Mouse (Mus musculus) liver, embryonic 13.5 days (tissue): Measurements from ENCODE around the gene Poln. TPM values are rescaled to one million over a fixed set of nuclear protein-coding genes. Genes with fewer than 3 reads are reported as not detected.

Experiments used
- ATAC-seq: fragments of 200-750 bp; cut with Nextera tagmentation; 2 replicates; pipeline ENCODE4 v1.8.0; 2017; ENCODE audit warnings: low read depth, mild to moderate bottlenecking, moderate number of reproducible peaks, moderate library complexity
- DNase-seq: peaks from one replicate; pipeline ENCODE4 v3.0.0; 2022
- H3K27ac ChIP-seq: fragments of 300-500 bp; sonication (generic); 2 replicates; pipeline ENCODE4 v1.5.1; 2015; ENCODE audit warnings: moderate library complexity, mild to moderate bottlenecking, inconsistent platforms
- H3K27me3 ChIP-seq: fragments of 300-500 bp; sonication (generic); 2 replicates; pipeline ENCODE4 v1.6.1; 2015; ENCODE audit warnings: mild to moderate bottlenecking, inconsistent platforms
- H3K36me3 ChIP-seq: fragments of 300-500 bp; sonication (generic); 2 replicates; pipeline ENCODE4 v1.6.1; 2015; ENCODE audit warnings: mild to moderate bottlenecking, inconsistent platforms
- H3K4me1 ChIP-seq: fragments of 300-500 bp; sonication (generic); replicated peaks from 2 replicates; pipeline ENCODE4 v1.6.1; 2015; ENCODE audit warnings: inconsistent platforms
- H3K4me2 ChIP-seq: fragments of 300-500 bp; sonication (generic); 2 replicates; pipeline ENCODE4 v1.6.1; 2015; ENCODE audit warnings: inconsistent platforms, mild to moderate bottlenecking, moderate library complexity
- H3K4me3 ChIP-seq: fragments of 300-500 bp; sonication (generic); replicated peaks from 2 replicates; pipeline ENCODE4 v1.5.1; 2015; ENCODE audit warnings: mild to moderate bottlenecking, inconsistent platforms
- H3K9ac ChIP-seq: fragments of 300-500 bp; sonication (generic); 2 replicates; pipeline ENCODE4 v1.6.1; 2015; ENCODE audit warnings: mild to moderate bottlenecking, inconsistent platforms
- H3K9me3 ChIP-seq: fragments of 300-500 bp; sonication (generic); replicated peaks from 2 replicates; pipeline ENCODE4 v1.6.1; 2016; ENCODE audit warnings: inconsistent platforms
- WGBS: fragments of 180-500 bp; shearing (Covaris S2); methylation state at CpG from one replicate; pipeline ENCODE4 v1.1.7; 2015; ENCODE audit not compliant: insufficient replicate concordance; 5-methylcytosine and 5-hydroxymethylcytosine counted together
- polyA plus RNA-seq: library from polyadenylated mRNA; unstranded; fragments of >200 nt; fragmentation: Nextera tagmentation; extraction: Ambion mirVana; gene quantifications from 2 replicates; pipeline ENCODE4 v1.2.1, GENCODE M21; 2015

Poln gene
- polyA plus RNA-seq, 1 experiment from 2014 or later = 0.97 TPM

- Histone ChIP-seq H3K27ac (no peak overlapping the region), H3K9me3 (no peaks in the 10 kb centered on the region), H3K27me3 (no peaks in the 10 kb centered on the region), H3K4me3 (no peak overlapping the region), H3K36me3 (no peaks in the 10 kb centered on the region), H3K9ac (no peak overlapping the region), H3K4me2 (no peak overlapping the region), H3K4me1 (no peaks in the 10 kb centered on the region)
- ATAC-seq (no peak), DNase-seq (no peak)
- WGBS = 53% methylated on average over 3 of the region's 3 CpGs
These were observed 50.0 kb downstream of the Poln start for GRCm38 (mm10) chr5:34119121-34119856.

DNA sequence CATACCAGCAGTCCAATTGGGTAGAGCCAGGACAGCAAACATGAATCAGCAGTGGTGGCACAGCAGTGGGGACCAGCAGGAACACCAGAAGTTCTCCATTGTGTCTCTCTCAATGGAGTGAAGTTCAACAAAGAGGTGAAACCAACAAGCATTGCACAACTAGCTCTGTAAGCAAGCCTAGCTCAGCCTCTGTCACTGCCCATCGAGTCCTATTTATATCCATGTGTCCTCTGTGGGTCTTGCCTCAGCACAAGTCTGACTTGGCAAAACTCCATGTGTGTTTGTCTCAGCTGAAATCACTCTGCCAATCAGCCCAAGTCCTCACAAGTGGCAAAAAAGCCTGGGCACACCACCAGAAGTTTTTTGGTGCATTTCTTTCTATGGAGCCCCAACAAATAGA lies 63.6 kb downstream of the Poln start:
- no peaks in the 10 kb centered on the region for H3K27me3 ChIP-seq
- no peaks in the 10 kb centered on the region for H3K36me3 ChIP-seq
- no peak overlapping the region for H3K9ac ChIP-seq
- H3K4me3 ChIP-seq = no peak overlapping the region
- H3K4me2 ChIP-seq = no peak overlapping the region
- H3K9me3 ChIP-seq = no peaks in the 10 kb centered on the region
- H3K4me1 ChIP-seq = no peaks in the 10 kb centered on the region
- WGBS = 21% methylated on average over 1 of the region's 1 CpGs
- ATAC-seq = no peak
- DNase-seq = no peak
- H3K27ac ChIP-seq = no peak overlapping the region

GRCm38 (mm10) chr5:34097333-34097732 lies 71.9 kb downstream of the Poln start:
- Histone ChIP-seq H3K4me3 (no peak overlapping the region), H3K9ac (no peak overlapping the region), H3K36me3 (no peaks in the 10 kb centered on the region), H3K27me3 (0 out of 2 replicates have a peak, but pooled peaks cover 3% of the 10 kb centered on the region), H3K9me3 (no peaks in the 10 kb centered on the region), H3K27ac (no peak overlapping the region), H3K4me1 (no peaks in the 10 kb centered on the region), H3K4me2 (no peak overlapping the region)
- ATAC-seq (no peak), DNase-seq (no peak)
- WGBS = 16% methylated on average over 1 of the region's 1 CpGs

- Histone ChIP-seq H3K4me2 (no peak overlapping the region), H3K27ac (no peak overlapping the region), H3K36me3 (no peaks in the 10 kb centered on the region), H3K4me1 (no peaks in the 10 kb centered on the region), H3K4me3 (no peak overlapping the region), H3K9ac (no peak overlapping the region), H3K9me3 (no peaks in the 10 kb centered on the region), H3K27me3 (0 out of 2 replicates have a peak, but pooled peaks cover 3% of the 10 kb centered on the region)
- WGBS = 36% methylated on average over 2 of the region's 2 CpGs
- no peak for DNase-seq
- ATAC-seq = no peak
These were observed 76.2 kb downstream of the Poln start for GRCm38 (mm10) chr5:34093021-34093420.

DNA sequence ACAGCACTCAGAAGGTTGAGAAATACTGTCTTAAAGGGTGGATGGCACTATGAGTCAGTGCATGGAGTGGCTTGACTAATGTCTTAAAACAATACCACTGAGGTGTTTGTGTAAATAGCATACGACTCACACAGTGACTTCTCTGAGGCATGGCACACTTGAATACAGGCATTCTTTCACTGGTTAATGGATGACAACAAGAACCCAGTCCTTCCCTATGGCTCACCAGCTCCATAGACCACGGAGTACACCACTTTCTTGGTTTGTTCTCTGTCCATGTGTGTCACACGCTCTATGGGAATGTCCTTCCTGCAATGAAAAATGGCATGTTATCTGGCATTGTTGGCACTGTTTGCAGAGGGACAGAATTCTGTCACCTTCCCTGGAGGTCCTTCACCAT lies 136.7 kb downstream of the Poln start:
- no peaks in the 10 kb centered on the region for H3K9me3 ChIP-seq
- no peak overlapping the region for H3K4me3 ChIP-seq
- no peak overlapping the region for H3K4me2 ChIP-seq
- H3K36me3 ChIP-seq = no peaks in the 10 kb centered on the region
- DNase-seq = no peak
- no peak overlapping the region for H3K9ac ChIP-seq
- H3K27ac ChIP-seq = no peak overlapping the region
- no peaks in the 10 kb centered on the region for H3K4me1 ChIP-seq
- ATAC-seq = no peak
- no peaks in the 10 kb centered on the region for H3K27me3 ChIP-seq
- WGBS = 49% methylated on average over 3 of the region's 3 CpGs

DNA sequence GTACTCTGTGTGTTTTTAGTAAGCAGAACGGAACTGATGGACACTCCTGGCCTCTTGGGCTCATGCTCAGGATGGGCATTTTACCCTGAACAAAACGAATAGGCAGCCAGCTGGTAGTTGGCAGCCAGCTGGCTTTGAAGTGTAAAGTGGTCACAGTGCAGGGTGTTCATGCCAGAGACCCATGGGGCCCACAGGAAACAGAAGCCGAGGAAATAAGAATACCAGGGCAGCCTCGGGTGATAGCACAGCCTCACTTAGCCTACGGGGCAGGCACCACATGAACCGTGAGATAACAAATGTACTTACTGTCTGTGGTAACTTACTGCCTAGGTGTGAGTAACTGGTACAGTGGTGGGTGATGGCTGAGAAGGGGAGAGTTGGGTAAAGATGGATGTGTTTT lies 138.2 kb downstream of the Poln start:
- Histone ChIP-seq H3K9me3 (no peaks in the 10 kb centered on the region), H3K27me3 (no peaks in the 10 kb centered on the region), H3K4me2 (no peak overlapping the region), H3K4me3 (no peak overlapping the region), H3K4me1 (no peaks in the 10 kb centered on the region), H3K36me3 (no peaks in the 10 kb centered on the region), H3K9ac (no peak overlapping the region), H3K27ac (no peak overlapping the region)
- no peak for ATAC-seq
- no peak for DNase-seq
- 27% methylated on average over 6 of the region's 6 CpGs for WGBS

DNA sequence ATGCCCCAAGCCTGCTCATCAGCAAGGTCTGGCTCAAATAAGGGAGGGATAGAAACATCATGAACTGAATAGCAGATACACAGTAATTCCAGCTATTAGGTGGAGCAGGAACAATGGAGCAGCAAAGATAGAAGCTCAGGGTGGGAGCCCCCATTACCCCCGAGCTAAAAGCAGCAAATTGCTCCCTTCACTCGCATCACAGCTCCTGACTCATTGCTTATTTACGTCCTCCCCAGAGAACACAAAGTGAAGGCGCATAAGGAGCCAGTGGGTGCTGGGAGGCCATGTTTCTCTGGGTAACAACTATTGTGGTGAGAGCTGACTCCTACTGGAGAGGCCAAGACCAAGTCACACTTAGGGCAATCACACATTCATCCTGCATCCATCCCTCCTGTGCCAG lies 139.1 kb downstream of the Poln start:
- Histone ChIP-seq H3K9me3 (no peaks in the 10 kb centered on the region), H3K27ac (no peak overlapping the region), H3K4me3 (no peak overlapping the region), H3K9ac (no peak overlapping the region), H3K4me2 (no peak overlapping the region), H3K4me1 (no peaks in the 10 kb centered on the region), H3K36me3 (no peaks in the 10 kb centered on the region), H3K27me3 (no peaks in the 10 kb centered on the region)
- ATAC-seq = no peak
- DNase-seq = no peak
- 55% methylated on average over 4 of the region's 4 CpGs for WGBS

GRCm38 (mm10) chr5:34018968-34019367 lies 150.3 kb downstream of the Poln start:
- 51% methylated on average over 4 of the region's 4 CpGs for WGBS
- ATAC-seq = no peak

DNA sequence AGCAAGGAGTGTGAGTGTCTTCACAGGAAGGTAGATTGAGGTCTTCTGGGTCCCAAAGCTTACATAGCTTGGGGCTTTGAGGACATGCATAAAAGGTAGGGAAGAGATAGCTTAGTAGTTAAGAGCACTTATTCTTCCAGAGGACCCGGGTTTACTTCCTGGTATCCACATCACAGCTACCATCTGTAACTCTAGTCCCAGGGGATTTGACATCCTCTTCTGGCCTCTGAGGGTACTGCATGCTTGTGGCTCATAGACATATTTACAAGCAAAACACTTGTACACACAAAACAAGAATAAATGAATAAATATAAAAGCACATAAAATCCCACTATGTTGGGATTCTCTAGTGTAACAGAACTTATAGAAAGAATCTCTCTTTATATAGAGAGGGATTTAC lies 154.6 kb downstream of the Poln start:
- ATAC-seq = no peak
- DNase-seq = no peak
- Histone ChIP-seq H3K4me3 (no peak overlapping the region), H3K4me1 (no peaks in the 10 kb centered on the region), H3K4me2 (no peak overlapping the region), H3K27ac (no peak overlapping the region), H3K9ac (no peak overlapping the region), H3K27me3 (0 out of 2 replicates have a peak, but pooled peaks cover 2% of the 10 kb centered on the region), H3K9me3 (no peaks in the 10 kb centered on the region), H3K36me3 (no peaks in the 10 kb centered on the region)
- 28% methylated on average over 1 of the region's 1 CpGs for WGBS

More at GRCm38 (mm10) chr5:34018968-34019367, 150.3 kb downstream of the Poln start:
- Histone ChIP-seq H3K27me3 (no peaks in the 10 kb centered on the region), H3K4me3 (no peak overlapping the region), H3K27ac (no peak overlapping the region), H3K36me3 (no peaks in the 10 kb centered on the region), H3K9me3 (no peaks in the 10 kb centered on the region), H3K9ac (no peak overlapping the region), H3K4me1 (no peaks in the 10 kb centered on the region), H3K4me2 (no peak overlapping the region)
- DNase-seq = no peak

- H3K27ac ChIP-seq = no peak overlapping the region
- 59% methylated on average over 4 of the region's 4 CpGs for WGBS
- no peaks in the 10 kb centered on the region for H3K27me3 ChIP-seq
- DNase-seq (no peak), ATAC-seq (no peak)
- H3K4me3 ChIP-seq = no peak overlapping the region
- H3K9me3 ChIP-seq = no peaks in the 10 kb centered on the region
- no peaks in the 10 kb centered on the region for H3K36me3 ChIP-seq
- no peaks in the 10 kb centered on the region for H3K4me1 ChIP-seq
- no peak overlapping the region for H3K4me2 ChIP-seq
- no peak overlapping the region for H3K9ac ChIP-seq
These were observed 161.8 kb downstream of the Poln start for GRCm38 (mm10) chr5:34007392-34007941.

GRCm38 (mm10) chr5:34006832-34007231 lies 162.4 kb downstream of the Poln start:
- DNase-seq = no peak
- no peak overlapping the region for H3K9ac ChIP-seq
- H3K9me3 ChIP-seq = no peaks in the 10 kb centered on the region
- H3K36me3 ChIP-seq = no peaks in the 10 kb centered on the region
- no peaks in the 10 kb centered on the region for H3K27me3 ChIP-seq
- H3K4me3 ChIP-seq = no peak overlapping the region
- 65% methylated on average over 4 of the region's 4 CpGs for WGBS
- no peaks in the 10 kb centered on the region for H3K4me1 ChIP-seq
- no peak overlapping the region for H3K4me2 ChIP-seq
- no peak for ATAC-seq
- H3K27ac ChIP-seq = no peak overlapping the region

- no peak for DNase-seq
- 58% methylated on average over 5 of the region's 5 CpGs for WGBS
- no peak overlapping the region for H3K4me3 ChIP-seq
These were observed 164.6 kb downstream of the Poln start for GRCm38 (mm10) chr5:34004618-34005017.

More at GRCm38 (mm10) chr5:34004618-34005017, 164.6 kb downstream of the Poln start:
- Histone ChIP-seq H3K27me3 (peaks cover 9% of the 10 kb centered on the region), H3K9ac (no peak overlapping the region), H3K36me3 (no peaks in the 10 kb centered on the region), H3K4me1 (no peaks in the 10 kb centered on the region), H3K27ac (no peak overlapping the region), H3K9me3 (no peaks in the 10 kb centered on the region), H3K4me2 (no peak overlapping the region)
- no peak for ATAC-seq
